Mouse (Mus musculus): ENCODE results near the gene Tbc1d22a.

GRCm38 (mm10) chr15:86229623-86230022, 15.4 kb downstream of the Tbc1d22a start:
- TF ChIP-seq CTCF (IDR thresholded peaks at IDR 0.05 in 2 of 3, conservative IDR thresholded peaks at IDR 0.05 in 1 of 3; ENCODE audit: control insufficient read depth in 1 of 3, insufficient read depth in 1 of 3, low read depth in 2 of 3, low read length in 3 of 3, poor library complexity in 1 of 3, severe bottlenecking in 1 of 3): no peak
- no peak for TF ChIP-seq MAZ (IDR thresholded peaks at IDR 0.05; ENCODE audit: low read depth, low read length)
- no peak for TF ChIP-seq MEF2A (IDR thresholded peaks at IDR 0.05; ENCODE audit: extremely low read depth, insufficient replicate concordance, low read depth, low read length, poor library complexity, severe bottlenecking)
- no peak for TF ChIP-seq USF1 (IDR thresholded peaks at IDR 0.05; ENCODE audit: low read depth, low read length)
- no peak for TF ChIP-seq HCFC1 (IDR thresholded peaks at IDR 0.05; ENCODE audit: low read depth, low read length)
- TF ChIP-seq POLR2A (IDR thresholded peaks at IDR 0.05; ENCODE audit: control insufficient read depth in 1 of 2, insufficient read depth in 1 of 2, low read depth in 1 of 2, low read length in 2 of 2, poor library complexity in 1 of 2): no peak
- no peak for TF ChIP-seq TCF12 (IDR thresholded peaks at IDR 0.05; ENCODE audit: low read depth, low read length)
- TF ChIP-seq POLR2AphosphoS2 (IDR thresholded peaks at IDR 0.05; ENCODE audit: low read length): no peak
- no peak for TF ChIP-seq ZKSCAN1 (IDR thresholded peaks at IDR 0.05; ENCODE audit: low read depth, low read length)
- TF ChIP-seq MYC (IDR thresholded peaks at IDR 0.05; ENCODE audit: low read depth, low read length): no peak
- TF ChIP-seq SMC3 (IDR thresholded peaks at IDR 0.05; ENCODE audit: low read depth, low read length): no peak
- no peak for TF ChIP-seq EP300 (IDR thresholded peaks at IDR 0.05; ENCODE audit: low read depth in 1 of 2, low read length in 2 of 2)
- TF ChIP-seq GATA1 (IDR thresholded peaks at IDR 0.05; ENCODE audit: low read depth, low read length): no peak

All from MEL (cell line).